Mouse (Mus musculus): Measurements from ENCODE around the gene Emc6.
A peak's percentile ranks its signal among the peaks of the same experiment; 100 is the strongest.

Emc6 gene

DNA sequence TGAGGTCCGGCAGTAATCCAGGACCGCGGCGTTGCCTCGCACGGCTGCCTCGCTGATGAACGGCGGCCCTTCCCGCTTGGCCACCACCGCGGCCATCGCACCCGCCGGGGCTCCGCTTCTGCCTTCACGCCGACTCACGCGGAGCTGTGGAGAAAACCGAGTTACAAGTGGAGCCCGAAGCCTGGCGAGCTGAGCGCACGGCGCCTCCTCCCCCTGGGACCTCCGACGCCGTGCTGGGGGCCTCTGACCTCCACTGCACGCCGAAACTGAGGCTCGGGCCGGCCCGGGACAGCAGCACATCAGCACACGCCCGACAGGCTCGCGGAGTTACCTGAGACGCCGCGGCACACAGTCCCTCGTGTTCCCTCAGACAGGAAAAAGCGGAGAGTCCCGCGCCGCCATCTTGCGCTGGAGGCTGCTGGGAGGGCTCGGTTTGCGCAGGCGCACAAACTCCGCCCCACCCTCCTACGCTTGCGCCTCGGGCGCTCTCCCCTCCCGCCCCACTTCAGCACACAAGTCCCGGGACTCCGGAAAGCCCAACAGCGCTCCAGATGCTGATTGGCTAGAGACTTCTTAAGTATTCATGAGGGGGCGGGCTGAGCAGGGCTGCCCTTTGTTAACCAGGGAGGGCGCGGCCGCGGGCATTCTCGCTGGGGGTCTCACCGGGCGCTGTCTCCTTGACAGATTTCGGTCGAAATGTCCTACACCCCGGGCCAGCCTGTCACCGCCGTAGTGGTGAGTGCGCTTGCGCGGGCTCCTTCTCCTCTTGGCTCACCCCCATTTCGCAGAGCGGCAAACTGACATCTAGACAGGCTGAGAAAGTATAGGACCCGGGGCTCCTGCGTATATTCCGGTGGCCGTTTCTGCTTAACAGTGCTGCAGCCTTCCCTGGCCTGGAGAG lies at the start of gene Emc6, which contains the start of gene Tax1bp3:
TSS of gene Emc6 (minus strand) at position 430 of the 901 bp plus-strand sequence.
TSS of gene Tax1bp3 (plus strand) at position 476 of the 901 bp plus-strand sequence.
- DNase-seq (ENCODE audit: low read depth), result peak; percentile 95

- no peak for DNase-seq (ENCODE audit: low read depth)
Observed at GRCm38 (mm10) chr11:73225856-73226255, 49.0 kb upstream of the Emc6 start.

- no peak for DNase-seq (ENCODE audit: low read depth)
Observed at GRCm38 (mm10) chr11:73223966-73224365, 47.1 kb upstream of the Emc6 start.

DNA sequence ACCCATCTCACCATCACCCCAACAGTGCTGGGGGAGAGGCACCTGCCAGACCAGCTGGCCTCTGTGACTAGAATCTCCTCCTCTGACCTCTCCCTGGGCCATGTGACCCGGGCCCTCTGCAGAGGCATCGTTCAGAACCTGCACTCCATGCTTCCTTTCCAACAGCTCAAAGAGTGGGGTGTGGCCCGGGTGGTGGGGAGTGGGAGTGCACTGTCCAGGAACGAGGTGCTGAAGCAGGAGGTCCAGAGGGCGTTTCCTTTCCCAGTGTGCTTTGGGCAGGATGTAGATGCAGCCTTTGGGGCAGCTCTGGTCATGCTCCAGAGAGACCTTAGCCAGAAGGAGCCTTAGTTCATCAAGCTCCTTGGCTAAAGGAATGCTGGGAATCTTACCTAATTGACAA lies 46.0 kb upstream of the Emc6 start:
- no peak for DNase-seq (ENCODE audit: low read depth)

GRCm38 (mm10) chr11:73220651-73221050 lies 43.8 kb upstream of the Emc6 start:
- no peak for DNase-seq (ENCODE audit: low read depth)

DNA sequence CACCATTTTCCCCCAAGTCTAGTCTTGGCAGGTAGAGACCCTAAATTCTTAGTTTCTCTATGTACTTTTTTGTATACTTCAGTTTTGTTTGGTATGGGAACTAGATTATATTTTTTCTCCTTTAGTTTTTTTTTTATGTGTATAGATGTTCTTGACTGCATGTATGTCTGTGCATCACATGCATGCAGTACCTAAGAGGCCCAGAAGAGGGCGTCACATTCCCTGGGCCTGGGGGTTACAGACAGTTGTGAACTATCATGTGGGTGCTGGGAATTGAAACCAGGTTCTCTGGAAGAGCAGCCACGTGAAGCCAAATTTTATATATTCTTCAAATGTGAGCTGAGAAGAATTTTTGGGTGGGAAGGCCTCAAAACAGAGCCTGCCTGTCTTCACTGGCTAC lies 42.8 kb upstream of the Emc6 start:
- DNase-seq (ENCODE audit: low read depth), result no peak

DNA sequence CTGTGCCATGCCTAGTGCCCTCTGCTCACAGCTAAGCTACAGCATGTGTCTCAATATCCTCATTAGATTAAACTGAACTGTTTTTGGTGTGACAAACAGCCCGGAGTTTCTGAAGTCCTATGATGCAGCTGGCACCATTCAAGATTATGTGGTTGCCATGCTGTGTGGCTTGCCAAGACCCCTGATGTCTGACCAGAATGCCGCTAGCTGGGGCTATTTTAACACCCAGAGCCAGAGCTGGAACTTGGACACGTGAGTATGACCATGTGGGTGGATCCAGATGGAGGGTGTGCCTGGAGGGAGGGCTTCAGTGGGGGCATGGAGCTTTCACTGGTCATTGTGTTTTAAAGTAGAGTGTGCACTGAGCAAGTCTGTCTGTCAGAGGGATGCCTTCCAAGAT lies 37.1 kb upstream of the Emc6 start:
- no peak for DNase-seq (ENCODE audit: low read depth)

DNA sequence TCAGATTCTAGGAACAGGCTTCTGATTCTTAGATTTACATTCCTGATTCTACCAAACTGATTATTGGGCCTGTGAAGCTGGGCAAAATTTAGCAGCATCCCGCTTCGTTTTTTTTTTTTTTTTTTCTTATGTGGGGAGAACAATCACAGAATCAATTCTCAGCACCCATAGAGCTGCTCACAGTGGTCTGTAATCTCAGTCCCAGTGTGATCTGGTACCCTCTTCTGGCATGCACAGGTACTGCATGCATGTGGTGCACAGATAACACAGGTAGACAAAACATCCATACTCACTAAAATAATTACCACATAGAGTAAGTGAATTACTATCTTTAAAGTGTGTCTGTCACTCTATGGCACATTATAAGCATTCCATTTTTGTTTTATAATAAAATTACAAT lies 30.8 kb upstream of the Emc6 start:
- no peak for DNase-seq (ENCODE audit: low read depth)

DNA sequence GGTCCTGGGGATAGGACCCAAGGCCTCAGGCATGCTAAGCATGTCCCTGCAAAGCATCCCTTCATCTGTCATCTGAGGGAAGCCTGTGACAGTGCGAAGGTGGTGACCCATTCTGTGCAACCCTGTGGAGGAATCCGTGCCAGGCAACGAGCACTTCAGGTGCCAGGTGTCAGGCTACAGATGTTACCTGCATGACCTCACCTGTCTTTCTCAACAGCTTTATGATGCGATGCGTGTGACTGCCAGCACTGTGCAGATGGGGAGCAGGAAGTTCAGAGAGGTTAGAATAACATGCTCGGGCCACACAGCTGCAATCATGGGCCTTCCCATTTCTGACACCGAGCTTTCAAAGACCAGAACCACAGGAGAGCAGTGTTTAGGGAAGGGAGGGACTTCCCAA lies 28.4 kb upstream of the Emc6 start:
- DNase-seq (ENCODE audit: low read depth), result no peak

DNA sequence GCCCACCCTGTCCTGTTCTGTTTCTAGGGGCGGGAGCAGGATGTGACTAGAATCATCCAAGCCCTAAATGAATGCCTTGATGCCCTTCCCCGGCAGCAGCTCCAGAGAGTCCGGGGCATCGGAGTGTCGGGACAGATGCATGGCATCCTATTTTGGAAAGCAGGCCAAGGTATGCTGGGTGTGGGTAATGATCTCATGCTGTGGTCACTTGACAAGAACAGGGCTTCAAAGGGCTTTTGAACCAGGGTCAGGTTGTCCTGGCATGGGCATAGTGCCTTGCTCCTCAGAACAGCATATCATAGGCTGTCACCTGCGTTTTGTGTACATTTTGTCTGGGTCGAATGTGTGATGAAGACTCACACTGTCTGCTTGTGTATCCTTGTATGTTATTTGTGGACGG lies 27.1 kb upstream of the Emc6 start:
- DNase-seq (ENCODE audit: low read depth), result no peak

- DNase-seq (ENCODE audit: low read depth), result no peak
Observed at GRCm38 (mm10) chr11:73201597-73201996, 24.8 kb upstream of the Emc6 start.

DNA sequence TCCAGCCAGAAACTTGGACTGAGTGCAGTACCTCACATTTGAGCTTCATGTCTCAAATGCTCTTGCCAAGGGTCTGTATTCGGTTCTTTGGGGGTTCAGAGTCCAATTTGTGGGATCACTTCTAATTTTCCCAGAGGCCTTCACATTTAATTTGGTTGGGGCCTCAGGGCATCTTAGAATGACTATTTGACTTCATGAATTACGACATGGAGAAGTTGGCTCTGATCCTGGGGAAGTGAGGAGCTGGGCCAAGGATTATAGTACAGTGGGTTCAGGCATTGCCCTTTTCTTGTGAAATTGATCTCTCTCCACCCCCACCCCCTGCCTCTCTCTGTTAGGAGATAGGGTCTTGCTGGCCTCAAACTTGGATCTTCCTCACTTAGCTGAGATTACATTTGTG lies 24.2 kb upstream of the Emc6 start:
- no peak for DNase-seq (ENCODE audit: low read depth)

GRCm38 (mm10) chr11:73199879-73200278 lies 23.0 kb upstream of the Emc6 start:
- DNase-seq (ENCODE audit: low read depth), result no peak

DNA sequence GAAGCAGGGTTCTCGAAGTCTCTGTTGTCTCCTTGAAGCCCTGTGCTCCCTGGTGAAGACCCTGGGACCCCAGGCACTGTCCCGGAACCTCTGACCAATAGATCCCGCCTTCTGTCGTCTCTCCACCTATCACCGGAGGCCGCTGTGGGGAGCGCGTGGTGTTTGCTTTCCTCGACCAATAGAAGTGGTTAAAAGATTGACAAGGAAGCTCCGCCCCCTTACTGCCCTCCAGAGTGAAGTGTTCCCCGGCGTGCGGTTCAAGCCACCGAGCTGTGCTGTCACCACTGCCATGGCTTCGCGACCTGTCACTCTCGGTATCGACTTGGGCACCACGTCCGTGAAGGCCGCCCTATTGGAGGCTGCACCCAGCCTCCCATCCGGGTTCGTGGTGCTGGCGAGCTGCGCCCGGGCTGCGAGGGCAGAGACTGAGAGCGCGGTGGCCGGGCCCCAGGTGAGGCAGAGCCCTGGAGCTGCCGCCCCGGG lies 22.4 kb upstream of the Emc6 start, which contains the start of gene Shpk:
TSS of gene Shpk (plus strand) at position 231 of the 483 bp plus-strand sequence.
- peak; percentile 91 for DNase-seq (ENCODE audit: low read depth)

GRCm38 (mm10) chr11:73198603-73199229 lies 21.9 kb upstream of the Emc6 start, which contains the start of gene Ctns:
Gene Ctns, minus strand, starts transcription at chr11:73199042.
- DNase-seq (ENCODE audit: low read depth), result peak; percentile 86

DNA sequence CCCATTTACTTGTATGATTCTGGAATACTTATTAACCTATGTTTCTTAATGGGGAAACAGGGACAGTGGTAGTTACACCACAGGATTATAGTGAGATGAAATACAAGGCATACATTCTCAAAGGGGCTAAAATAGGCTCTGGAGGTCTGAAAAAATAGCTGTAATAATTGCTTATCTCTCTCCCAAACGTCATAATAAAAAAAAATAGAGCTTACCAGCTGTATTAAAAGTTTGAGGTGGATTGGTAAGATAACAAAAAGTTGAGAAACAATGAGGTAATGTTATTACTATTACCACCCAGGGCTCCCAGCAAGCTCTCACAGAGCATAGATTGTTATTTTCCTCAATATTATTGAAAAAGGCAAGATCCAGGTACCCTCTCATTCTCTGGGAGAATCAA lies 21.4 kb upstream of the Emc6 start:
- DNase-seq (ENCODE audit: low read depth), result no peak

GRCm38 (mm10) chr11:73194444-73194843 lies 17.6 kb upstream of the Emc6 start:
- DNase-seq (ENCODE audit: low read depth), result no peak

DNA sequence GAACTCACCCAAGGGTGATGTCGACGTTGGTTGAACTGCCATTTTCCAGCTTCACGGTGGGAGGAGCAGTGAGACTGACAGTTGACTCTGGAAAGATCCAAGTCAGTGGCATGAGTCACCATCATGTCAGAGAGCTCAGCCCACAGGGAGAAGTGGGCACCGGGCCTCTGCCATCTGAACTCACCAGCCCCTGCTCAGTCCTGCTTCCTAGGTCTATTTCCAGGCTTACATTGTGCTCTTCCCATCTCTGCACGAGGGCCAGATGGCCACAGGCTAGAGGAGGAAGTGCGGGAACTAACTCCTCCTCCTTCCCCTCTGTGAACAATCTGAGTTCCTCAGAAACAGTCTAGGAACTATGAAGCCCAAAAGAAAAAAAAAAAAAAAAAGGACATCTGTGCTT lies 16.2 kb upstream of the Emc6 start:
- DNase-seq (ENCODE audit: low read depth), result no peak

- DNase-seq (ENCODE audit: low read depth), result no peak
Observed at GRCm38 (mm10) chr11:73187231-73187630, 10.4 kb upstream of the Emc6 start.

- DNase-seq (ENCODE audit: low read depth), result no peak
Observed at GRCm38 (mm10) chr11:73185872-73186615, 9.2 kb upstream of the Emc6 start.

DNA sequence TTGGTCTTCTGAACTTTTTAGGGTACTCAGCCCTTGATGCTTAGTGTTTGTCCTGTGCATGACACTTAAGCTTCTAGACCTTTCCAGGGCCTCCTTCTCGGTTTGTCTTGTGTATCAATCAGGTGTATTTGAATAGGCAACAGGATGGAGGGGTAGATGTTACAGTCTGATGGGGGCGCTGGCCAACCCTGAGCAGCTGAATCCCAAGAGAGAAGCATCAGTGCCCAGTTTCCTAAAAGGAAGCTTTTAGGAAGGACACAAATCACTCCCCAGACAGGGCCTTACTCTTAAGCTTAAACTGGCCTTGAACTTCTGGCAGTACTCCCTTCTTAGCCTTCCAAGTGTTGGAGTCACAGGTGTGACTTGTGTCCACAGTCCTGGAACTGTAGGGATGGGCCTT lies 1.1 kb upstream of the Emc6 start:
- no peak for DNase-seq (ENCODE audit: low read depth)

DNA sequence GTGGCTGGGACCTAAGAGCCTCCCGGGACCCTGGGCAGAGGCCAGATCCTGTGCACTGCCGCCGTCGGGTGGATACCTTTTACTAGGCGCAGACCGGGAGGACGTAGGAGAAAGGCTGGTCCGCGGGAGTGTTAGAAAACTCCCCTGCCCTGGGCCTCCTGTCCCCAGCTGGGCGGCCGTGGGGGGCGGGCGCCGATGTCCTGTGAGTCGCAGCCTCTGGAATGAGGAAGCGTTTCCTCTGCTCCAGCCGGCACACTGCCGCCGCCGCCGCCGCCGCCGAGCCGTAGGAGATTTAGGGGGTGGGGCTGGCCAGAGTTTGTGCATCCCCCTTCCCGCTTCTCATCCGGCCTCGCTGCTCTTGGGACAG lies 655 bp upstream of the Emc6 start:
- peak; percentile 19 for DNase-seq (ENCODE audit: low read depth)

All from fibroblast of lung, adult 2 months (primary cell).